Mouse (Mus musculus): Measurements from ENCODE around the gene Rhox1.
"Not testable (repeated sequence)": the region's sequence is repeated elsewhere in the genome, so short reads cannot be mapped to it uniquely, and the experiment has no call there.

The Rhox1 gene

DNA sequence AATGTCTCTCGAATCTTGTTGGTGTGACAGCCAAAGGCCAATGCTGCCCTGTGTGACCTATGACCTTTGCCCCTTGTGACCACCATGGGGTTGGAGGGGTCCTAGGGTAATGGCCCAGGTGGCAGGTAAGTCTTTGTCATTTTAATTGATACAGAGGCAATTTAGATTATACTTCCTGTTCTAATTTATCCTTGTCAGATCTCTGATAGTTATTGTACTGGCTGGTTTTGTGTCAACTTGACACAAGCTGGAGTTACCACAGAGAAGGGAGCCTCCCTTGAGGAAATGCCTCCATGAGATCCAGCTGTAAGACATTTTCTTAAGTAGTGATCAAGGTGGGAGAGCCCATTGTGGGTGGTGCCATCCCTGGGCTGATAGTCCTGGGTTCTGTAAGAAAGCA, at the start of gene Rhox1:
Gene Rhox1, minus strand, starts transcription at position 101 of the 400 bp plus-strand sequence.
- DNase-seq (ENCODE audit: low spot score) = not testable (repeated sequence)

DNA sequence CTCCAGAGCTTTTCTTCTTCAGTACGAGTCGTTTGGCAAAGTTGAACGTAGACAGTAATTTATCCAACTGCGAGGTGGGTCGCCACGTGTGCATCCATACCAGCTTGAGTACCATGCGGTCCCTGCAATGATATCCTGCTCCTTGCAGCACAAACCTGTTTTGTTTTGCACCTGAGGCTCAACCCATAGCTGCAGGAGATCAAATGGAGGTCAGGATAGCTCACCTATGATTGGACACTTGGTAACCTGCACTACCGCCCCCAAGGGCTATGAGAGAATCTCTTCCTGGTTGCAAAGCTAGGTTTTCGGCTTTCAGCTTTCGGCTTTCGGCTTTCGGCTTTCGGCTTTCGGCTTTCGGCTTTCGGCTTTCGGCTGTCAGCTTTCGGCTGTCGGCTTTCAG, 43.0 kb upstream of the Rhox1 start, which contains the start of gene Rhox4a:
Gene Rhox4a, plus strand, starts transcription at position 301 of the 400 bp plus-strand sequence.
- DNase-seq (ENCODE audit: low spot score) = not testable (repeated sequence)

DNA sequence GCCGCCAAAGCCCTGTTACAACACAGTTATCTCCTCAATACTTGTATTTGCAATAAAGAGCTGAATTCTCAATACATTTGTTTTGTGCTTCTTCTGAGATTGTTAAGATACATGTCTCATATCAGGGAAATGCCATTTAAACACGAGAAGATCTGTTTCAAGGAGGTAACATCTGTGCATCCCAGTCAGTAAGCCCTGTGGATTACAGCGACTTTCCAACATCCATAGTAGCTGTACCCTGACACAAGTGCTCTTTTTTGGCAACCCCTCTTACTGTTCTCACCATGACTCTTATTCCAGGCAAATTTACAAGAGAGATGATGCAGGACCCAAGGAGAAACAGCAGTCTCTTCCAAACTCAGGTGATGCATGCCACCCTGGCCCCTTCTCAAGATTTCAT, 27.6 kb upstream of the Rhox1 start, which contains the start of gene Rhox3a:
Gene Rhox3a, plus strand, starts transcription at position 301 of the 400 bp plus-strand sequence.
- DNase-seq (ENCODE audit: low spot score) = not testable (repeated sequence)

DNA sequence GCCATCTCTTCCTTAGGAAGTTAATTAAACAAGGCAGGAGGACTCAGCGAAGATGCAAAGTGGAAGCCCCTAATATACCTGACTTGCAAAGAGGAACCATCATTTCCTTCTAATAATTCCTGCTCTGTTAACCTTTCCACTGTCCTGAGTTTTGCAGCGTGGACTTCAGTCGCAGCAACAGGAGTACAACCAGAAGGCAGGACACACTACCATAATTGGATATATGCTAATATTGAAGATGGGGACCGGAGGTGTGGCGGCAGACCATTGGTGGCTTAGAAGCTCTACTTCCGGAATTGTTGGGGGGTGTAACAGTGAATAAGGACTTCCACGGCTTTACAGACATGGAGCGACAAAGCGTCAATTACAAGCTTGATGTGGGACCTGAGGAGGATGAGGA, 22.6 kb upstream of the Rhox1 start, which contains the start of gene Rhox2a:
Gene Rhox2a, plus strand, starts transcription at position 301 of the 400 bp plus-strand sequence.
- DNase-seq (ENCODE audit: low spot score) = not testable (repeated sequence)

DNA sequence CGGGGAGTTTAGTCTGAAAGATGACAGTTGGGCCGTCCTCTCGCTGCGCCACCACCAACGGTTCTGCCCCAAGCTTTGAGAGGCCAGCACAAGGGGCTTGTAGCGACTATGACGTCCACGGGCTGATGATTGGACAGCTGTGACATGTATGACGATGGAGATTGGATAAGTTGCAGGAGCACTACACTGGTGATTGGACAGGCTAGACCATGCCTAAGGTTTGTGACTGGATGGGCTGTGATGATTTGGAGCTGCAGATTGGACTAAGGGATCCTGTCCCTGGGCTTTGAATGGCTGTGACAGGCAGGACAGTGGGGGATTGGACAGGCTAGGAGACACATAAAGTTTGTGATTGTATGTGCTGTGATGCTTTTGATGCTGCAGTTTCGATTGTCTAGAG, 11.1 kb downstream of the Rhox1 start, which contains the start of gene Gm9:
Gene Gm9, minus strand, starts transcription at position 101 of the 400 bp plus-strand sequence.
- DNase-seq (ENCODE audit: low spot score) = no peak

DNA sequence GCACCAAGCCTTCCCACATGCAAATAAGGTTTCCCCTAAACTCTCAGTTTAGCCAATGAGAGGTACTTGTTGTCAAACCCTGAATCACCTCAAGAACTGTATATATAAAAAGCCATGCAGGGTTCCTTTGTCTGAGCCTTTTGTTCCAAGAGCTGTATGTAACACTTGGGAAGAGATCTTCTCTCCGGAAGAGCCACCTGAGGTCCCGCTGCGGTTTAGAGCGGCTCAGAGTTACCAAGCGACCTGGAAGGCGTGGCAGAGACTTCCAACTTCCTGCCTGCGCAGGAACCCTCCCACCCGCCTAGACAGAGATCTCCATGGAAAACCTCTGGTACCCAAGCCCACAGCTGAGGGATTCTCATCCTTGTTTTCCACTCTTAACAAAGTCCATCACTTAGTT, 23.4 kb downstream of the Rhox1 start:
- DNase-seq (ENCODE audit: low spot score) = no peak

DNA sequence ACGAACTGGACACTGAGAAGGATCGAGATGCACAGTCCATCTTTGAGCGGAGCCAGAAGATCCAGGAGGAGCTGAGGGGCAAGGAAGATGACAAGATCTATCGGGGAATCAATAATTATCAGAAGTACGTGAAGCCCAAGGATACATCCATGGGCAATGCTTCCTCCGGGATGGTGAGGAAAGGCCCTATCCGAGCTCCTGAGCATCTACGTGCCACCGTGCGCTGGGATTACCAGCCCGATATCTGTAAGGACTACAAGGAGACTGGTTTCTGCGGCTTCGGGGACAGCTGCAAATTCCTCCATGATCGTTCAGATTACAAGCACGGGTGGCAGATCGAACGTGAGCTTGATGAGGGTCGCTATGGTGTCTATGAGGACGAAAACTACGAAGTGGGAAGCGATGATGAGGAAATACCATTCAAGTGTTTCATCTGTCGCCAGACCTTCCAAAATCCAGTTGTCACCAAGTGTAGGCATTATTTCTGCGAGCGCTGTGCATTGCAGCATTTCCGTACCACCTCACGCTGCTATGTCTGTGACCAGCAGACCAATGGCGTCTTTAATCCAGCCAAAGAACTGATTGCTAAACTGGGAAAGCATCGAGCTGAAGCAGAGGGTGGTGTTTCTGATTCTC, 30.2 kb downstream of the Rhox1 start:
- DNase-seq (ENCODE audit: low spot score) = no peak

DNA sequence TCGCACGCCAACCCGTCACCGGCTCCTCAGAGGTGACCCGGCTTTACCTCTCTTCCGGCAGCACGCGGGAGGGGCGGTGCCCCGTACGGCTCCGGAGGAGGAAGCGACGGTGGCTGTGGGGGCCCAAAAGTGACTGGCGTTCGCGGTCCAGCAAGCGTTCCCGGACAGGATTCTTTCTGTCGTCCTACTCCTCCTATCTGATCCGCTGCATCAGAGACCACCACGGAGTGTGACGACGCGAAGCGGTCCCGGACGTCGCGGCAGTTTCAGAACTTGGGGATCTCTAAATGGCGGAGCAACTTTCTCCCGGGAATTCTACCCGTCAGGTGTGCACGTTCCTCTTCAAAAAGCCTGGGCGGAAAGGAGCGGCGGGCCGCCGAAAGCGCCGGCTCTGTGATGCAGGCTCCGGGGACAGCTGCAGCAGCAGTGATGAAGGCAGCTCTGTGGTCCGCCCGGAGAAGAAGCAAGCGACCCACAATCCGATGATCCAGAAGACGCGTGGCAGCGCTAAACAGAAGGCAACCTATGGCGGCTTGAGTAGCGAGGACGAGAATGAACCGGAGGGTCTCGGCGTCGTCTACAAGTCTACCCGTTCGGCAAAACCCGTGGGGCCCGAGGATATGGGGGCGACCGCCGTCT, 30.8 kb downstream of the Rhox1 start, which contains the start of the genes Ndufa1 and Rnf113a1:
Gene Ndufa1, minus strand, starts transcription at position 59 of the 639 bp plus-strand sequence.
Gene Rnf113a1, plus strand, starts transcription at position 141 of the 639 bp plus-strand sequence.
- DNase-seq (ENCODE audit: low spot score) = peak; percentile 84

DNA sequence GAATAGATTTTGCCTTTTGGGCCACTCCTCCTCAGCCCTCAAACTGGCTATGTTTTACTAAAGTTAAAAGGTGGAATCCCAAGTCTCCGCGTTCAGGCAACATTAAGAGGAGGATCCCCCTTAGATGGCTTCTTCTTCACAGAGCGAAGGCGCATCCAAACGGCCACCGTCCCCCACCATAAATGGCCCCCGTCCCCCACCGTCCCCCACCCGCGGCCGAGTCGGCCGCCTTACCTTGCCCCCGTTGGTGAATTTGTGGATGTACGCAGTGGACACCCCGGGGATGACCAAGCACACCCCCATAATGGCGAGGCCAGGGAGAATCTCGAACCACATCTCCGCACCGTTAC, 31.3 kb downstream of the Rhox1 start:
- no peak for DNase-seq (ENCODE audit: low spot score)

DNA sequence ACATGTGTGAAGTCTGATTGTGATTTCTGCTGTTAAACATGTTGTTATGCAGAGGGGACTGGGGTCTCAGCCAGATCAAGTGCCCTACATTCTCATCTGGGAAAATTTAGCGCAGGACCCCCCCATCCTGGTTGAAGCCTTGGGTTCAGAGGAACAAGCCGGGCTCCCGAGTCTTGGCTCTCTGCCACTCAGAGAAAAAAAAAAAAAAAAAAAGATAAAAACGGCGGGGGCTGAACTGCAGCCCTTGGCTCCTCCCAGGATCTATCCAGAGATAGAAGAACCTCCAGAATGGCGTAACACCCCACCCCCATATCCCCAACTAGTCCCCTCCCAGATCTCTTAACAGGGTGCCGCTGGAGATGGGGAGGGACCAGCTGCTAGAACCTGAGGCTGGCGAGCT, 37.7 kb downstream of the Rhox1 start:
- DNase-seq (ENCODE audit: low spot score) = not testable (repeated sequence)

DNA sequence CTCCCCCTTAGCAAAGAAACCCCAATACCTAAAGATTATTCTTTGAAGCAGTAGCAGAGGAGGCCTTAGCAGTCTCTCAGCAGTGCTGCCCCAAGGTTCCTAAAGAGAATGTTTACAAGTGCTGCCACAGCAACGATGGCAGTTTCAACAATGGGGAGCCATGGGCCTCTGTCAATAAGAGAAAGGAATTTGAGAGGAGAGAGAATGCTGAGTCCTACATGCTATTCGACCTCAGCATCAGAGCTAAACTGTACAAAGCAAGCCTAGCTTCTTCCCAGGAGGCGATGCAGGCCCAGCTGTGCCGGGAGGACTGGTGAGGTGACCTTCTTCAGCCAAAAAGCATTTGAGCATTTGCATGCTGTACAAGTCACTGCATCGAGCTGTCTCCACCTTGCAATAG, 53.3 kb downstream of the Rhox1 start, which contains the start of gene Akap14:
Gene Akap14, minus strand, starts transcription at position 101 of the 400 bp plus-strand sequence.
- no peak for DNase-seq (ENCODE audit: low spot score)

DNA sequence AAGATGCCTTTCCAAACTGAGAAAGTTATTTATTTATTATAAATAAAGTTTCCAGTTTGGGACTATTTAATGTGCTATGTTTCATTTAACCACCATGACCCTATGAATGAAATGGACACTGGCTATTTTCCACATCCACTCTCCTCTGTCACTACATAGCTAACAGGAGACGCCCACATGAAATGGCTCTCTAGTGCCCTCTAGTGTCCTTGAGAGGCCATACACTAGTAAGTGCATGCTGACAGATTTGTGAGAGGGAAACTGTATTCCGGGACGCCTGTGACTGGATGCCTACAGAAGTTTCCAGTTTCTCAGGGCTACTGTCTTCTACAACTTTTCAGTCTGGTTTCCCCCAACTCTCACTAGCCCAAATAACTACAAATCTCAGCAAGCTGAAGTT, 55.0 kb downstream of the Rhox1 start:
- no peak for DNase-seq (ENCODE audit: low spot score)

Measured in testis, postnatal 10 days (tissue).